Mouse (Mus musculus): ENCODE measurements around the gene Otub2. TPM values are rescaled to one million over a fixed set of nuclear protein-coding genes. Genes with fewer than 3 reads are reported as not detected.
A peak's percentile ranks its signal among the peaks of the same experiment; 100 is the strongest.

The Otub2 gene
- polyA plus RNA-seq (2012; rRNA removed) = 28.2 and 28.5 TPM in 2 replicates

DNA sequence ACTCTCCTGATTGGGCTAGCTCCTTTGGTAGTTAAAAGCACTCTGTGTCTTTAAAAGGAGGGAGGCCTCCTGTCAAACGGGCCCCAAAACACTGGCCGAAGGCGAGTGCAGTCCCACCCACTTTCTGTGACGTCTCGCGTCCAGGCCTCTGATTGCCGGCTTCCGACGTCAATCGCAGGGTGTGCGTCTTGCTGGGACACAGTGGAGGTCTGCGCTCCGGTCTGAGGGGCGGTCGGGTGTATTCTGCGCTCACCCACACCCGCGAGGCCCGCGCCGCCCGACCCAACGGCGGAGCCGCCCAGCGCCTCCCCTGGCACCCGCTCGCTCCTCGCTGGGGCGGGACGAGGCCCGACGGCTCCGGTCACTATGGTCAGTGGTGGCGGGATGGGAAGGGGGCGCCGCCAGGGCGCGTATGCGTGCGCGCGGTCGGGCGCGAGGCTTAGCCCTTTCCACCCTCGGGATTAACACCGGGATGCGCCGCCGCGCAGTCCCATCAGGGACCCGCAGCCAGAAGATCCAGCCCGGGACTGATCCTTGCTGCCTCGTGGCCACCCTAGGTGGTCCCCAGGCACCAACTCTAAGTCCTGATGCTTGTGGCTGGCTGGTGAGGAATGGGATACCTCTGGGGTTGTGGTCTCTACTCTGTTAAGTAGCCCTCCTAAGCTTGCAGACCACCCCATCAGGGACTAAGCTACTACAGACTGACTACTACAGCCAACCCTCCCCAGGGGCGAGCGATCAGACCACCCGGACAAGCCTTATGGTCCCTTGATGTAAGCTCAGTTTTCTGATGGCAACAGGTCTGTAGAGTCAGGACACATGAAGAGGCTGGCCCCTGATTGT lies at the start of gene Otub2:
Otub2 (plus strand) TSS at position 178 of the 843 bp plus-strand sequence.
- TF ChIP-seq CTCF (IDR thresholded peaks at IDR 0.05; ENCODE audit: extremely low read depth, insufficient read depth, low read length) (no peak), POLR2A (IDR thresholded peaks at IDR 0.05; ENCODE audit: extremely low read depth, insufficient read depth, low read length) (peak; percentile 63; the same call in 1 of the 2 replicates)
- Histone ChIP-seq H3K27ac (ENCODE audit: insufficient read depth, low read length) (peak within 1 kb of the TSS; percentile 69; the same call in 1 of the 2 replicates), H3K4me1 (ENCODE audit: control insufficient read depth, insufficient read depth, low read length) (peaks cover 3% of the 10 kb centered on the region; the same call in 1 of the 2 replicates), H3K4me3 (ENCODE audit: insufficient read depth, low read length) (peak within 1 kb of the TSS; percentile 79)

DNA sequence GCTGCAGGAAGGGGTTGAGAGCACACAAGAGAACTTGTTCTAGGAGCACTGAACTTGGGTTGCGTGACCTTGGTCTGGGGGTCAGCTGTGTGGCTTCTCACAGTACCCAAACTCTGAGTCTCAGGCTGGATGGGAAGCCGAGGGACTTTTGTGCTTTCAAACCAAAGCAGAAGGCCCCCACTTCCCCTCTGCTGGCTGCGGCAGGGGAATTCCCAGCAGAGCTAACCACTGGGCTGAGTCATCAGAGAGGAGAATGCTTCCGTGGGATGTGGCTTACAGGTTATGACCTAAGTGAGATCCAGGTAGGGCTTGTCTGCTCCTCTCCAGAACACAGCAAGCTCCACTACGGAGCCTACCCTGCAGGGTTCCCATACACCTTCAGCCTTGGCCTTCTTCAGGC lies 47.3 kb upstream of the Otub2 start:
- H3K4me1 ChIP-seq (ENCODE audit: control insufficient read depth, insufficient read depth, low read length) = no peaks in the 10 kb centered on the region
- no peak overlapping the region for H3K27ac ChIP-seq (ENCODE audit: insufficient read depth, low read length)
- TF ChIP-seq POLR2A (IDR thresholded peaks at IDR 0.05; ENCODE audit: extremely low read depth, insufficient read depth, low read length) = no peak
- TF ChIP-seq CTCF (IDR thresholded peaks at IDR 0.05; ENCODE audit: extremely low read depth, insufficient read depth, low read length) = no peak
- H3K4me3 ChIP-seq (ENCODE audit: insufficient read depth, low read length) = no peak overlapping the region

DNA sequence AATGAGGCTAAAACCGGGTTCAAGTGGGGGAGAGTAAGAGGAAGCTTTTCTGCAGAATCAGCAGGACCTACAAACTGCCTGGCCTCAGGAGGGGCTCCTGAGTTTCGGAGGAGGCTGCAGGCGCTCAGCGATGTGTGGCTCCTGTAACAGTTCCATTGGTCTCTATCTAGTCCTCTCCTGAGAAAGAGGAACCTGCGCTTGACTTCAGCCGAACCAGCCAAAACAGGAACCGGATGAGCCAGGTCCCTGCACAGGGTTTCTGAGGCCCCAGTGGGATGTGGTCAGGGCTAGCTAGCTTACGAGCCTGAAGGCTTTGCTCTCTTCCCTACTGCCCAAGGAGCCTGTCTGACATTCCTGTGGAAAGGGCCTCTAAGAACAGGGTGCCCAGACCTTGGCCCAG lies 45.0 kb upstream of the Otub2 start:
- no peaks in the 10 kb centered on the region for H3K4me1 ChIP-seq (ENCODE audit: control insufficient read depth, insufficient read depth, low read length)
- H3K4me3 ChIP-seq (ENCODE audit: insufficient read depth, low read length) = no peak overlapping the region
- TF ChIP-seq CTCF (IDR thresholded peaks at IDR 0.05; ENCODE audit: extremely low read depth, insufficient read depth, low read length) (no peak), POLR2A (IDR thresholded peaks at IDR 0.05; ENCODE audit: extremely low read depth, insufficient read depth, low read length) (no peak)
- H3K27ac ChIP-seq (ENCODE audit: insufficient read depth, low read length) = no peak overlapping the region

DNA sequence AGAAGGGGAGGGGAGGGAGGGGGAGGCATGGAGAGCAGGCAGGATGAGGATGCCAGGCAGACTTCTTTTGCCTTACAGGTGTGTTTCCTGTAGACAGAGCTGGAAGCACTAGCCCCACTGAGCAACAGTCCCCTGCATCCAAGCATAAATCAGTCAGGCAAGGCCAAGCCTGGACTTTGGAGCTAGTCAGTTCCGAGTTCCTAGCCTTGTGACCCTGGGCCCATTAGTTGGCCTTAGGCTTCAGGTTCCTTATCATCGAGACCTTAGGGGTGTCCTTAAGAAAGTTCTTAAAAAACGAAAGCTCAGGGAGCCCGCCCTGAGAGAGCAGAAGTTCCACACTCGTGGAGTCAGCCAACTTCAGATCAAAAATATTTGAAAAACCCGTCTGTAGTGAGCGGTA lies 43.5 kb upstream of the Otub2 start:
- TF ChIP-seq CTCF (IDR thresholded peaks at IDR 0.05; ENCODE audit: extremely low read depth, insufficient read depth, low read length) (no peak), POLR2A (IDR thresholded peaks at IDR 0.05; ENCODE audit: extremely low read depth, insufficient read depth, low read length) (no peak)
- H3K27ac ChIP-seq (ENCODE audit: insufficient read depth, low read length) = no peak overlapping the region
- H3K4me3 ChIP-seq (ENCODE audit: insufficient read depth, low read length) = no peak overlapping the region
- no peaks in the 10 kb centered on the region for H3K4me1 ChIP-seq (ENCODE audit: control insufficient read depth, insufficient read depth, low read length)

DNA sequence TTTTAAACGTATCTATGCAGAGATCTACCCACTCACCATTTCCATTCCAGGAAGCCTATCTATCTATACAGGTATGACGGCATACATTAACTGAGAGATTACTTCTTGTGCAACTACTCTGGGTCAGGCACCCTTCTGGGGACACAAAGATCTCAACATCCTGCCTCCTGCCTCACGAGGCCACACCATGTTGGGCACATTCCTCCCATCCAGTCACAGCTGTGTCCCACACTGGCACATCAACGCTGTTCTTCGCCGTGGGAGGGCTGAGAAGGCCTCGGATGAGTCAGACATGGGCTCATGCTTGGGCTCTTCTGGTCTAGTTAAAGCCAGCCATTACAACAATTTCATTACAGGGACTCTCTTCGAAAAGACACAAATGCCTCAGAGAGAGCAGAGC lies 41.5 kb upstream of the Otub2 start:
- Histone ChIP-seq H3K4me1 (ENCODE audit: control insufficient read depth, insufficient read depth, low read length) (no peaks in the 10 kb centered on the region), H3K27ac (ENCODE audit: insufficient read depth, low read length) (no peak overlapping the region), H3K4me3 (ENCODE audit: insufficient read depth, low read length) (no peak overlapping the region)
- TF ChIP-seq CTCF (IDR thresholded peaks at IDR 0.05; ENCODE audit: extremely low read depth, insufficient read depth, low read length) = no peak
- no peak for TF ChIP-seq POLR2A (IDR thresholded peaks at IDR 0.05; ENCODE audit: extremely low read depth, insufficient read depth, low read length)

DNA sequence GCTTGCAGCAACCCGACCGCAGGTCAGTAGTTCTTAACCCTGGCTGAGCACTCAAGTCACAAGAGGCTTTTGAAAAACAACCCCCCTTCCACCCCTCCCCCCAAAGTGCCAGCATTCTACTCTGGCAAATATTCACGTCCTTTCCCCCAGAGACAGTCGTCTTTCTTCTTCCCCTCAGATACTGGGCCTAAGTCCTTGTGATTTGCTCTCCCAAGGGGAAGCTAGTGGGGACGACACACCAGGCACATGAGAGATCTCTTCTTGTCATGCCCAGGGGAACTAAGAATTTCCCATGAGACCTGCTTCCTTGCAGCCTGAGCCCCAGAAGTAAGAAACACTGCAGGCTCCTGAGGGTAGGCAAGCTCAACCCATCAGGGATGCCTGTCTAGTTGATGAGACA lies 41.1 kb upstream of the Otub2 start:
- no peak overlapping the region for H3K4me3 ChIP-seq (ENCODE audit: insufficient read depth, low read length)
- H3K27ac ChIP-seq (ENCODE audit: insufficient read depth, low read length) = no peak overlapping the region
- no peak for TF ChIP-seq CTCF (IDR thresholded peaks at IDR 0.05; ENCODE audit: extremely low read depth, insufficient read depth, low read length)
- TF ChIP-seq POLR2A (IDR thresholded peaks at IDR 0.05; ENCODE audit: extremely low read depth, insufficient read depth, low read length) = no peak
- no peaks in the 10 kb centered on the region for H3K4me1 ChIP-seq (ENCODE audit: control insufficient read depth, insufficient read depth, low read length)

DNA sequence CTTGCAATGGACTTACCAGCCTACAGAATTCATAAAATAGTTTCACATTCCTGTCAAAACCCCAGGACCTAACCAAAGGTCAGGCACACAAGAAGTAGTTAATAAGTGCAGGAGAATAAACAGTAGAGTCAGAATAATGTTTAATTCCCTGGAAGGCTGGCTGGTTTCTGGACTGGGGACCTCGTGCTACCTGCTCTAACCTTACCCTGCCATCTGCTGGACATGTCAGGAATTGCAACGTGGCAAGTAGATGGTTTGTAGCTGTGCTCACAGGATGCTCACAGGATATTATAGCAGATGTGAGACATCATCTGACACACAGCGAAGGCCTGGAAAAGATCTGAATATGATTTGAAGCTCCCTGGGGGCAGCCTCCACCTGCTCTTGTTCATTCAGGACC lies 40.0 kb upstream of the Otub2 start:
- H3K4me1 ChIP-seq (ENCODE audit: control insufficient read depth, insufficient read depth, low read length) = no peaks in the 10 kb centered on the region

DNA sequence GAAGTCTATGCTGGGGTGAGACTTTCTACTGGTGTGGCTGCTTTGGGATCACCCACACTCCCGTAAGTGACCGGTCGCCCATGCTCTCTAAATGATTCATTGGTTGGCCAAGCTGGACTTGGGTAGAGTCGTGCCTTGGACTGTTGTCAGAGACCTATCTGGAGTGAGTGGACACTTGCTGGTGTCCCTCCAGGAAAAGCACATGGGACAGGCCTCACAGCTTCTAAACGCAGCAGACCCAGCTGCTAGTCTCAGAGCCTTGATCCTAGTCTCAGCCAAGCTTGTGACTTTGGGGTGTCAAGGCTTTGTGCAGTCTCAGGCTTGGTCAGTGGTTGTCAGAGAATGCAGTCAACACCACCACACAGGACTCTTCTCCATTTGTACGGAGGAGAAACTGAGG lies 35.7 kb upstream of the Otub2 start:
- TF ChIP-seq POLR2A (IDR thresholded peaks at IDR 0.05; ENCODE audit: extremely low read depth, insufficient read depth, low read length) = no peak
- TF ChIP-seq CTCF (IDR thresholded peaks at IDR 0.05; ENCODE audit: extremely low read depth, insufficient read depth, low read length) = no peak
- Histone ChIP-seq H3K4me3 (ENCODE audit: insufficient read depth, low read length) (no peak overlapping the region), H3K27ac (ENCODE audit: insufficient read depth, low read length) (no peak overlapping the region), H3K4me1 (ENCODE audit: control insufficient read depth, insufficient read depth, low read length) (peaks cover 6% of the 10 kb centered on the region)

More for the DNA sequence above, 40.0 kb upstream of the Otub2 start:
- H3K4me3 ChIP-seq (ENCODE audit: insufficient read depth, low read length) = no peak overlapping the region
- H3K27ac ChIP-seq (ENCODE audit: insufficient read depth, low read length) = no peak overlapping the region
- TF ChIP-seq CTCF (IDR thresholded peaks at IDR 0.05; ENCODE audit: extremely low read depth, insufficient read depth, low read length) (peak; percentile 99), POLR2A (IDR thresholded peaks at IDR 0.05; ENCODE audit: extremely low read depth, insufficient read depth, low read length) (no peak)

DNA sequence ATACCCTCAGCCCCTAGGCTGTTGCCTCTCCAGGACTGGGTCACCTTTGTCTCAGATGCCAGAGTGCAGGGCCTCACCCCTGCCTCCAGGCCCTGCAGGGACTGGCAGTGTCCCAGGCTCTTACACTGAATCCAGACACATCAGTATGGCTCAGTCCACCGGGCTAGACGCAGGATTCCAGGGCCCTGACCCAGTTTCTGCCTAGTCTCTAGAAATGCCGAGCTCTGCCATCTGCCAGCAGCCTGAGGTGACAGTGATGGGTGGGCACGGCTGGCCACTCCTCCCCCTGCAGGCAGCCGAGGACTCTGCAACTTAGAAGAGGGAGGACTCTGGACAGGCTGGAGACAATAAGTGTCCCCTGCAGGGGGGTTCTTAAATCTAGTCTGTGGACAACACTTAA lies 34.9 kb upstream of the Otub2 start:
- TF ChIP-seq POLR2A (IDR thresholded peaks at IDR 0.05; ENCODE audit: extremely low read depth, insufficient read depth, low read length) (no peak), CTCF (IDR thresholded peaks at IDR 0.05; ENCODE audit: extremely low read depth, insufficient read depth, low read length) (peak; percentile 40)
- peaks cover 7% of the 10 kb centered on the region for H3K4me1 ChIP-seq (ENCODE audit: control insufficient read depth, insufficient read depth, low read length)
- H3K4me3 ChIP-seq (ENCODE audit: insufficient read depth, low read length) = no peak overlapping the region
- H3K27ac ChIP-seq (ENCODE audit: insufficient read depth, low read length) = no peak overlapping the region
